19 mouse cellular contexts compared by ENCODE assay signal in the genomic region with DNA sequence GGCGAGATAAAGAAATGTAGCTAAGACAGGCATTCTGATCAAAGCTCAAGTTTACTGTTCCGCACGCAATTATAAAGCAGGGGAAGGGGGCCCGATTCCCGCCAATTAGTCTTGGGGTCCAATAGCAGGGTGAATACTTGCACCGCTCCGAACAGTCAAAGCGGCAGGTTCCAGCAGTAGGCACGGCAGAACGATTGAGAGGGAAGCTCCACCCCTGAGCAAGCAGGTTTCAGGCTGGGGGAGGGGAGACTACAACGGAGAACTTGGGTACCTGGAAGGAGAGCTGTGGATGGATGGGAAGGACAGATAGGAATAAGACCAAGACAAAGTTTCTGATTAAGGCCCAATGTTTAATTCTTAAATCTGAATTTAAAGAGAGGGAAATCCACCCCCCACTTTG.
DNase-seq lines count a peak whose midpoint lies in the region; ATAC-seq lines count a peak whose summit lies in the region.
"Had no signal": no experiment of that assay in that cellular context is flagged by ENCODE, and none has a peak within 500 bp of the region (broad histone marks: within the 10 kb centered on the region; RNA-seq: fewer than 3 reads in every experiment).

No protein-coding gene starts in this region.

- intact Hi-C loops in heart, postnatal 36 days (cut with DNase I): no loop called here

- H3K4me2 ChIP-seq in forebrain, embryonic 12.5 days: peak overlapping the region; percentile 17; the same call in 1 of the 2 replicates
- no peak overlapping the region for H3K4me2 ChIP-seq in forebrain, embryonic 16.5 days (ENCODE audit: low read length)
- H3K4me2 ChIP-seq in heart, embryonic 16.5 days (ENCODE audit: low read depth, low read length): 0 out of 2 replicates have a peak overlapping the region, but pooled peaks have one; percentile 15
- H3K4me2 ChIP-seq: liver, embryonic 11.5 days had no signal

- WGBS in forebrain, embryonic 12.5 days: 31% methylated on average over 11 of the region's 11 CpGs
- 19% methylated on average over 11 of the region's 11 CpGs for WGBS in forebrain, embryonic 16.5 days
- WGBS in heart, embryonic 16.5 days: 19% methylated on average over 11 of the region's 11 CpGs
- 25% methylated on average over 11 of the region's 11 CpGs for WGBS in embryonic facial prominence, embryonic 10.5 days

- no peaks in the 10 kb centered on the region for H3K27me3 ChIP-seq in forebrain, embryonic 12.5 days
- no peaks in the 10 kb centered on the region for H3K27me3 ChIP-seq in forebrain, embryonic 16.5 days (replicated peaks; ENCODE audit: control insufficient read depth, insufficient read depth, low read length)
- H3K27me3 ChIP-seq in heart, embryonic 16.5 days (ENCODE audit: control insufficient read depth, insufficient read depth, low read length): no peaks in the 10 kb centered on the region
- H3K27me3 ChIP-seq in embryonic facial prominence, embryonic 10.5 days (replicated peaks; ENCODE audit: low read depth, poor library complexity, severe bottlenecking): no peaks in the 10 kb centered on the region

- H3K4me1 ChIP-seq in forebrain, embryonic 12.5 days: no peaks in the 10 kb centered on the region
- no peaks in the 10 kb centered on the region for H3K4me1 ChIP-seq in forebrain, embryonic 16.5 days (replicated peaks; ENCODE audit: control insufficient read depth, insufficient read depth, low read length)
- no peaks in the 10 kb centered on the region for H3K4me1 ChIP-seq in heart, embryonic 16.5 days (ENCODE audit: control insufficient read depth, insufficient read depth, low read length)
- H3K4me1 ChIP-seq in embryonic facial prominence, embryonic 10.5 days: no peaks in the 10 kb centered on the region

- no peak overlapping the region for H3K4me3 ChIP-seq in forebrain, embryonic 12.5 days (replicated peaks)
- no peak overlapping the region for H3K4me3 ChIP-seq in forebrain, embryonic 16.5 days (replicated peaks; ENCODE audit: low read length)
- no peak overlapping the region for H3K4me3 ChIP-seq in heart, embryonic 16.5 days (ENCODE audit: low read length)
- H3K4me3 ChIP-seq in embryonic facial prominence, embryonic 10.5 days: peak overlapping the region; percentile 25; the same call in 1 of the 2 replicates
- H3K4me3 ChIP-seq: gastrocnemius, adult 2 months had no signal

- ATAC-seq in forebrain, embryonic 12.5 days (ENCODE audit: low FRiP score): 0 out of 2 replicates have a peak, but pooled peaks have one; percentile 44
- ATAC-seq in forebrain, embryonic 16.5 days: no peak
- ATAC-seq in heart, embryonic 16.5 days (replicated peaks; ENCODE audit: extremely low read depth, insufficient read depth, low FRiP score): no peak
- ATAC-seq: activated CD4-positive, CD25-positive, alpha-beta regulatory T cell, adult 4 months; inflammation-experienced regulatory T-cells, adult 6 months had no signal

- no peaks in the 10 kb centered on the region for H3K36me3 ChIP-seq in forebrain, embryonic 12.5 days (replicated peaks)
- H3K36me3 ChIP-seq in forebrain, embryonic 16.5 days (ENCODE audit: control insufficient read depth, insufficient read depth): no peaks in the 10 kb centered on the region
- no peaks in the 10 kb centered on the region for H3K36me3 ChIP-seq in heart, embryonic 16.5 days (ENCODE audit: control insufficient read depth, insufficient read depth)
- H3K36me3 ChIP-seq in embryonic facial prominence, embryonic 10.5 days (replicated peaks): no peaks in the 10 kb centered on the region

- H3K27ac ChIP-seq in forebrain, embryonic 12.5 days: no peak overlapping the region
- no peak overlapping the region for H3K27ac ChIP-seq in forebrain, embryonic 16.5 days (ENCODE audit: low read length)
- no peak overlapping the region for H3K27ac ChIP-seq in heart, embryonic 16.5 days (ENCODE audit: low read length)
- no peak overlapping the region for H3K27ac ChIP-seq in embryonic facial prominence, embryonic 10.5 days (replicated peaks)
- H3K27ac ChIP-seq: gastrocnemius, adult 2 months had no signal

- H3K9ac ChIP-seq in forebrain, embryonic 12.5 days: no peak overlapping the region
- H3K9ac ChIP-seq in forebrain, embryonic 16.5 days (replicated peaks; ENCODE audit: low read depth, low read length): no peak overlapping the region
- no peak overlapping the region for H3K9ac ChIP-seq in heart, embryonic 16.5 days (ENCODE audit: low read length)

- no peaks in the 10 kb centered on the region for H3K9me3 ChIP-seq in forebrain, embryonic 12.5 days
- no peaks in the 10 kb centered on the region for H3K9me3 ChIP-seq in forebrain, embryonic 16.5 days (ENCODE audit: control insufficient read depth, low read length)
- H3K9me3 ChIP-seq in heart, embryonic 16.5 days (replicated peaks; ENCODE audit: control insufficient read depth, low read length): no peaks in the 10 kb centered on the region
- no peaks in the 10 kb centered on the region for H3K9me3 ChIP-seq in embryonic facial prominence, embryonic 10.5 days

- DNase-seq in heart, postnatal 36 days: no peak
- DNase-seq in ES-CJ7 (ENCODE audit: low read depth, low spot score): peak; percentile 52
- no peak for DNase-seq in embryonic facial prominence, embryonic 10.5 days (ENCODE audit: low spot score)
- DNase-seq in thymus, postnatal 14 days: no peak
- DNase-seq: adrenal gland, postnatal 10 days; B cell, adult 2 months; cerebellum, adult 9-10 months; gastrocnemius, adult 2 months; kidney, adult 2 months; kidney, postnatal 14 days; lung, adult 18-20 months; lung, postnatal 14 days; retina, postnatal 1 day had no signal
